Mouse (Mus musculus): ENCODE results near the gene 4933405L10Rik. TPM values are rescaled to one million over a fixed set of nuclear protein-coding genes. Genes with fewer than 3 reads are reported as not detected.

4933405L10Rik gene
- polyA plus RNA-seq, 1 experiment from 2014 or later: not detected

DNA sequence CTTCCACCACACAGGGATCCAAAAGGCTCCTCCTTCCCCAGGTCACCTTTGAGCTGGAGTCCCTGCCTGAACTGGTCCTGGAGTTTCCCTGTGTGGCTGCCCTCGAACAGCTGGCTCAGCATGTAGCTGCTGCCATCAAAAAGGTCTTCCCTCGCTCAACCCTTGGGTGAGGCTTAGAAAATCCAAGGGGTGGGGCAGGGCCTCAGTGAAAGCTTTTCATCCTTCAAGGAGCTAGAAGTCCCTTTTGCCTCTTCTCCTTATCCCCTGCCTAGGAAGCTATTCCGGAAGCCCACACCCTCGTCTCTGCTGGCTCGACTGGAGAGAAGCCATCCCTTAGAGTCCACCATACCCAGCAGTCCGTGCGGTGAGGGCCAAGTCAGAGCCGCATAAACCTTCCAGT, 19.9 kb upstream of the 4933405L10Rik start:
- DNase-seq (no peak), ATAC-seq (no peak)
- TF ChIP-seq EP300 (IDR thresholded peaks at IDR 0.05; ENCODE audit: low read depth) (no peak), CTCF (IDR thresholded peaks at IDR 0.05; ENCODE audit: low read depth) (no peak)
- WGBS (ENCODE audit: insufficient replicate concordance): 78% methylated on average over 8 of the region's 8 CpGs
- H3K4me2 ChIP-seq (ENCODE audit: low read depth, low read length): no peak overlapping the region
- peaks cover 18% of the 10 kb centered on the region for H3K36me3 ChIP-seq (replicated peaks; ENCODE audit: insufficient read depth, low read length)
- no peak overlapping the region for H3K27ac ChIP-seq (ENCODE audit: low read depth)
- H3K27me3 ChIP-seq (ENCODE audit: insufficient read depth, low read length): no peaks in the 10 kb centered on the region
- H3K4me3 ChIP-seq (ENCODE audit: low read depth, low read length): no peak overlapping the region
- H3K9me3 ChIP-seq (ENCODE audit: low read length): no peaks in the 10 kb centered on the region
- 0 out of 2 replicates have a peak, but pooled peaks cover 3% of the 10 kb centered on the region for H3K4me1 ChIP-seq (ENCODE audit: insufficient read depth)
- H3K9ac ChIP-seq (replicated peaks): no peak overlapping the region

DNA sequence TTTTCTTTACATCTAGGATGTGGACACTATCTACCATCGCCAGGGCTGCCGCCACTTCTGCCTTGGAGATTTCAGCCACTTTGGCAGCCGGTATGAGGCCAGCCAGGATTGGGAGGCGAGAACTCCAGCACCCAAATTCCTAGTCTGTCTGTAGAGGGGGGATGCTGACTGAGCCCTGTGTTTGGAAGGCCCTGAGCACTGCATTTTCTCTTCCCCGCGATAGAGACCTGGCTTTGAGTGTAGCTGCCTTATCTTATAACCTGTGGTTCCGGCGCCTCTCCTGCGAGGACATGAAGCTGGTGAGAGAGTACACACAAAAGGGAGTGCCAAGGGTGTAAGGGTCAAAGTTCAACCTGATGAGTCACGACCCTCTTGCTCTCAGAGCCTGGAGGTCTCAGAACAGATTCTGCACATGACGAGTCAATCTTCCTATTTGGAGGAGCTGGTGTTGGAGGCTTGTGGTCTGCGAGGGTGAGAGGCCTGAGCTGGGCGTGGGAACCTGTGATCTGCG, 19.2 kb upstream of the 4933405L10Rik start:
- TF ChIP-seq EP300 (IDR thresholded peaks at IDR 0.05; ENCODE audit: low read depth) (no peak), CTCF (IDR thresholded peaks at IDR 0.05; ENCODE audit: low read depth) (no peak)
- H3K27ac ChIP-seq (ENCODE audit: low read depth): no peak overlapping the region
- no peak overlapping the region for H3K4me3 ChIP-seq (ENCODE audit: low read depth, low read length)
- no peak for ATAC-seq
- no peak overlapping the region for H3K4me2 ChIP-seq (ENCODE audit: low read depth, low read length)
- 0 out of 2 replicates have a peak, but pooled peaks cover 3% of the 10 kb centered on the region for H3K4me1 ChIP-seq (ENCODE audit: insufficient read depth)
- DNase-seq: no peak
- peaks cover 10% of the 10 kb centered on the region for H3K36me3 ChIP-seq (replicated peaks; ENCODE audit: insufficient read depth, low read length)
- WGBS (ENCODE audit: insufficient replicate concordance): 48% methylated on average over 14 of the region's 14 CpGs
- H3K27me3 ChIP-seq (ENCODE audit: insufficient read depth, low read length): no peaks in the 10 kb centered on the region
- no peak overlapping the region for H3K9ac ChIP-seq (replicated peaks)
- no peaks in the 10 kb centered on the region for H3K9me3 ChIP-seq (ENCODE audit: low read length)

DNA sequence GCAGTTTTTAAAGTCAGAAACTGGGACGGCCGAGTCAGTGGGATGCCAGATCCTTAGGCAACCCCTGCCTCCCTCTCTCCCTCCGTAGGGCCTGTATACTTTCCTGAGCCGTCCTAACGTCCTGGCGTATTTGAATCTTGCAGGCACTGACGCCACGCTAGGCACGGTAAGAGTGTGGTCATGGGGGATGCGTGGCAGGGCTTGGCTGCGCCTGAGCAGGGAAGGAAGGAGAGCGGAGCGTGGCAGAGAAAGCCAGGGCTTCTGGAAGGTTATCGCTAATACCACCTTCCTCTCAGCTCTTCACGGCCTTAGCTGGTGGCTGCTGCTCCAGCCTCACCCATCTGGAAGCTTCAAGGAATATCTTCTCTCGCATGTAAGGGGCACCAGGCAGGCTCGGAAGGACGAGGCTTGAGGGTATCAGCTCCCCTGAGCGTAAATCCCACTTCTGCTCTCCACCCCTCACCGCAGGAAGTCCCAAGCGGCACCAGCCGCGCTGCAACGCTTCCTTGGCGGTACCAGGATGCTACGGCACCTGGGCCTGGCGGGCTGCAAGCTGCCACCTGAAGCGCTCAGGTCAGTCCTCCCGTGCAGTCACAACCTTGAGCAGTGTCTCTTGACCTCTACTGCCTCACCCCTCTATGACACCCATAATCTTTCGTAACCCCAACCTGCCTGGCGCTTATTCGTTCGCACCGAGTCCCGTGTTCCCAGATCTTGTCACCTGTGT, 18.0 kb upstream of the 4933405L10Rik start:
- ATAC-seq (no peak), DNase-seq (no peak)
- no peak for TF ChIP-seq EP300 (IDR thresholded peaks at IDR 0.05; ENCODE audit: low read depth)
- H3K36me3 ChIP-seq (replicated peaks; ENCODE audit: insufficient read depth, low read length): no peaks in the 10 kb centered on the region; the same call in 1 of the 2 replicates
- H3K9ac ChIP-seq (replicated peaks): no peak overlapping the region
- H3K9me3 ChIP-seq (ENCODE audit: low read length): no peaks in the 10 kb centered on the region
- 0 out of 2 replicates have a peak, but pooled peaks cover 2% of the 10 kb centered on the region for H3K27me3 ChIP-seq (ENCODE audit: insufficient read depth, low read length)
- H3K4me3 ChIP-seq (ENCODE audit: low read depth, low read length): no peak overlapping the region
- no peak overlapping the region for H3K27ac ChIP-seq (ENCODE audit: low read depth)
- 77% methylated on average over 35 of the region's 35 CpGs for WGBS (ENCODE audit: insufficient replicate concordance)
- H3K4me1 ChIP-seq (ENCODE audit: insufficient read depth): peaks cover 12% of the 10 kb centered on the region
- no peak overlapping the region for H3K4me2 ChIP-seq (ENCODE audit: low read depth, low read length)

DNA sequence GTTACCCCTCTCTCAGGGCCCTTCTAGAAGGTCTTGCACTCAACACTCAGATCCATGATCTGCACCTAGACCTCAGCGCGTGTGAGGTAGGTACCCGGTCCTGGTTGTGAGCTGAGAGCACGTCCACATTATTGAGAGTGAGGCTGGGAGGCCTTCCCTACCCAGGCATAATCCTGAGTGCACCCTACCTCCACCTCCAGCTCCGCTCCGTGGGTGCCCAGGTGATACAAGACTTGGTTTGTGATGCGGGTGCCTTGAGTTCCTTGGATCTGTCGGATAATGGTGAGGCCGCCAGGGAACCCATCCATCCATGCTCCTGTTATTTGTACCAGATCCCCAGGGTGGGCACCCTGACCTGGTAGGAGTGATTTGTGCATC, 17.5 kb upstream of the 4933405L10Rik start:
- H3K4me3 ChIP-seq (ENCODE audit: low read depth, low read length): no peak overlapping the region
- ATAC-seq: no peak
- H3K27me3 ChIP-seq (ENCODE audit: insufficient read depth, low read length): 0 out of 2 replicates have a peak, but pooled peaks cover 4% of the 10 kb centered on the region
- H3K27ac ChIP-seq (ENCODE audit: low read depth): no peak overlapping the region
- no peak for TF ChIP-seq CTCF (IDR thresholded peaks at IDR 0.05; ENCODE audit: low read depth)
- no peak for TF ChIP-seq EP300 (IDR thresholded peaks at IDR 0.05; ENCODE audit: low read depth)
- H3K36me3 ChIP-seq (replicated peaks; ENCODE audit: insufficient read depth, low read length): no peaks in the 10 kb centered on the region; the same call in 1 of the 2 replicates
- DNase-seq: no peak
- no peaks in the 10 kb centered on the region for H3K9me3 ChIP-seq (ENCODE audit: low read length)
- 91% methylated on average over 9 of the region's 9 CpGs for WGBS (ENCODE audit: insufficient replicate concordance)
- no peak overlapping the region for H3K4me2 ChIP-seq (ENCODE audit: low read depth, low read length)
- no peak overlapping the region for H3K9ac ChIP-seq (replicated peaks)
- peaks cover 12% of the 10 kb centered on the region for H3K4me1 ChIP-seq (ENCODE audit: insufficient read depth)

DNA sequence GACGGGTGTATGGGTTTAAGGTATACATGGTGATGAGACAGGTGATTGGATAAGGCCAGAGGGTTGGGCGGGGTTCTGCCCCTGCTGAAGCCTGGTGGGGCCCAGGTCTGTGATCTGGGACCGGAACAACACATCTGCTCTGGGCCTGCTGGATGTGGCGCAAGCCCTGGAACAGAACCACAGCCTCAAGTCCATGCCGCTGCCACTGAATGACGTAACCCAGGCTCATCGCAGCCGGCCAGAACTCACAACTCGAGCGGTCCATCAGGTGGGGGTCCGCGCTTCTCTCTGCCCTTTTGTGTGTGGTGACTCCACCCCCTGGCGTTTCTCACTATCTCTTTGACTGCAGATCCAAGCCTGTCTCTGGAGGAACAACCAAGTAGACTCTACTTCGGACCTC, 16.5 kb upstream of the 4933405L10Rik start:
- Histone ChIP-seq H3K9ac (replicated peaks) (no peak overlapping the region), H3K27ac (ENCODE audit: low read depth) (no peak overlapping the region), H3K4me2 (ENCODE audit: low read depth, low read length) (no peak overlapping the region), H3K36me3 (replicated peaks; ENCODE audit: insufficient read depth, low read length) (no peaks in the 10 kb centered on the region; the same call in 1 of the 2 replicates), H3K27me3 (ENCODE audit: insufficient read depth, low read length) (0 out of 2 replicates have a peak, but pooled peaks cover 4% of the 10 kb centered on the region), H3K4me1 (ENCODE audit: insufficient read depth) (peaks cover 11% of the 10 kb centered on the region), H3K9me3 (ENCODE audit: low read length) (no peaks in the 10 kb centered on the region), H3K4me3 (ENCODE audit: low read depth, low read length) (no peak overlapping the region)
- ATAC-seq: no peak
- no peak for TF ChIP-seq EP300 (IDR thresholded peaks at IDR 0.05; ENCODE audit: low read depth)
- TF ChIP-seq CTCF (IDR thresholded peaks at IDR 0.05; ENCODE audit: low read depth): no peak
- no peak for DNase-seq
- WGBS (ENCODE audit: insufficient replicate concordance): 75% methylated on average over 14 of the region's 14 CpGs

DNA sequence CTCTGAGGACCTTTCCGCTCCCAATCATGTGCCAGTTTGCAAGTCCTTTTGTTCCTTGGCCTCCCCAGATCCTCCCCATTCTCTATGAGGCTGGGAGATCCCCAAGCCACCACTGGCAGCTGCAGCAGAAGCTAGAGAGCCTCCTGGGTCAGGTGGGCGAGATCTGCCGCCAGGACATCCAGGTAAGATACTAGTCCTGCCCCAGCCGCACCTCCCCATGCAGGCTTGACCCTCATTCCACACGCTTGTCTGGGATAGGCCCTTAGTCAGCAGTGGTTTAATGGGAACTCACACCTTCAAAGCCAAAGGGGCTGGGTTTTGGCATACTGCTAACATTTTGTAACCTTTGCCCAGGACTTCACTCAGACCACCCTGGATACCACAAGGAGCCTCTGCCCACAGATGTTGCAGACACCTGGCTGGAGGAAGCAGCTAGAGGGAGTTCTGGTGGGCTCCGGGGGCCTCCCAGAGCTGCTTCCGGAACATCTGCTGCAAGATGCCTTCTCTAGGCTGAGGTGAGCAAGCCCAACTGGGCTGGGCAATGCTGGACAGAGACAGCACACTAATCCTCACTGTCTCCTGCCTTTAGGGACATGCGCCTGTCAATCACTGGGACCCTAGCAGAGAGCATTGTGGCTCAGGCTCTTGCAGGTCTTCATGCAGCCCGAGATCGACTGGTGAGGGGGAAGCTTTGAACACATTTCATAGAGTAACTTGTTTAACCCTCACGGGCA, 14.8 kb upstream of the 4933405L10Rik start:
- 88% methylated on average over 11 of the region's 11 CpGs for WGBS (ENCODE audit: insufficient replicate concordance)
- Histone ChIP-seq H3K4me1 (ENCODE audit: insufficient read depth) (peaks cover 9% of the 10 kb centered on the region), H3K4me2 (ENCODE audit: low read depth, low read length) (no peak overlapping the region), H3K27me3 (ENCODE audit: insufficient read depth, low read length) (0 out of 2 replicates have a peak, but pooled peaks cover 4% of the 10 kb centered on the region), H3K9ac (replicated peaks) (no peak overlapping the region), H3K9me3 (ENCODE audit: low read length) (no peaks in the 10 kb centered on the region), H3K4me3 (ENCODE audit: low read depth, low read length) (no peak overlapping the region), H3K27ac (ENCODE audit: low read depth) (no peak overlapping the region), H3K36me3 (replicated peaks; ENCODE audit: insufficient read depth, low read length) (peaks cover 11% of the 10 kb centered on the region)
- ATAC-seq: no peak
- DNase-seq: no peak
- no peak for TF ChIP-seq EP300 (IDR thresholded peaks at IDR 0.05; ENCODE audit: low read depth)
- TF ChIP-seq CTCF (IDR thresholded peaks at IDR 0.05; ENCODE audit: low read depth): no peak
